Mouse (Mus musculus): ENCODE data around the gene Olfr766-ps1.
A peak's percentile ranks its signal among the peaks of the same experiment; 100 is the strongest.
"Not testable (repeated sequence)": the region's sequence is repeated elsewhere in the genome, so short reads cannot be mapped to it uniquely, and the experiment has no call there.

Olfr766-ps1 gene

GRCm38 (mm10) chr10:129068877-129069276 lies at the start of gene Olfr766-ps1:
Gene Olfr766-ps1, minus strand, starts transcription at chr10:129068977.
- no peak for DNase-seq (ENCODE audit: extremely low read depth, low read depth)

- no peak for DNase-seq (ENCODE audit: extremely low read depth, low read depth)
Observed at GRCm38 (mm10) chr10:129117761-129118160, 49.0 kb upstream of the Olfr766-ps1 start, which contains the start of gene Olfr769. Gene Olfr769, minus strand, starts transcription at chr10:129117861.

GRCm38 (mm10) chr10:129115146-129115545 lies 46.4 kb upstream of the Olfr766-ps1 start:
- no peak for DNase-seq (ENCODE audit: extremely low read depth, low read depth)

GRCm38 (mm10) chr10:129101231-129101630 lies 32.5 kb upstream of the Olfr766-ps1 start:
- DNase-seq (ENCODE audit: extremely low read depth, low read depth), result no peak

GRCm38 (mm10) chr10:129099275-129099674 lies 30.5 kb upstream of the Olfr766-ps1 start, which contains the start of gene Olfr768:
Gene Olfr768, minus strand, starts transcription at chr10:129099375.
- no peak for DNase-seq (ENCODE audit: extremely low read depth, low read depth)

- not testable (repeated sequence) for DNase-seq (ENCODE audit: extremely low read depth, low read depth)
Observed at GRCm38 (mm10) chr10:129082810-129083209, 14.0 kb upstream of the Olfr766-ps1 start, which contains the start of gene Olfr767. Gene Olfr767, minus strand, starts transcription at chr10:129082910.

- not testable (repeated sequence) for DNase-seq (ENCODE audit: extremely low read depth, low read depth)
Observed at GRCm38 (mm10) chr10:129049898-129050297, 18.9 kb downstream of the Olfr766-ps1 start, which contains the start of gene Olfr765. Gene Olfr765, minus strand, starts transcription at chr10:129049998.

GRCm38 (mm10) chr10:129039796-129040195 lies 29.0 kb downstream of the Olfr766-ps1 start, which contains the start of gene Olfr764-ps1:
Gene Olfr764-ps1, minus strand, starts transcription at chr10:129039896.
- DNase-seq (ENCODE audit: extremely low read depth, low read depth), result no peak

- no peak for DNase-seq (ENCODE audit: extremely low read depth, low read depth)
Observed at GRCm38 (mm10) chr10:129028343-129028742, 40.4 kb downstream of the Olfr766-ps1 start.

GRCm38 (mm10) chr10:129026018-129026662 lies 42.6 kb downstream of the Olfr766-ps1 start:
- peak; percentile 18 for DNase-seq (ENCODE audit: extremely low read depth, low read depth)

- no peak for DNase-seq (ENCODE audit: extremely low read depth, low read depth)
Observed at GRCm38 (mm10) chr10:129023319-129023718, 45.5 kb downstream of the Olfr766-ps1 start.

- DNase-seq (ENCODE audit: extremely low read depth, low read depth), result no peak
Observed at GRCm38 (mm10) chr10:129014477-129014876, 54.3 kb downstream of the Olfr766-ps1 start.
